Mouse (Mus musculus) embryo, embryonic 11.5 days (tissue): ENCODE measurements around the gene Cmas.

Source experiments
- DNase-seq: peaks from one replicate; pipeline ENCODE4 v3.0.0-alpha.2; 2012; ENCODE audit warnings: low read depth, low spot score

The Cmas gene

GRCm38 (mm10) chr6:142756507-142757333, at the start of gene Cmas:
Gene Cmas, plus strand, starts transcription at chr6:142756686.
- peak; percentile 67 for DNase-seq

GRCm38 (mm10) chr6:142706688-142707087, 49.8 kb upstream of the Cmas start:
- DNase-seq = no peak

- no peak for DNase-seq
These were observed 48.1 kb upstream of the Cmas start for GRCm38 (mm10) chr6:142708369-142708768.

- no peak for DNase-seq
These were observed 45.8 kb upstream of the Cmas start for GRCm38 (mm10) chr6:142710690-142711089.

GRCm38 (mm10) chr6:142711106-142711505, 45.4 kb upstream of the Cmas start:
- DNase-seq = no peak

- no peak for DNase-seq
These were observed 41.5 kb upstream of the Cmas start for GRCm38 (mm10) chr6:142715026-142715425.

GRCm38 (mm10) chr6:142717186-142717585, 39.3 kb upstream of the Cmas start:
- DNase-seq = no peak

GRCm38 (mm10) chr6:142718167-142718566, 38.3 kb upstream of the Cmas start:
- no peak for DNase-seq

- no peak for DNase-seq
These were observed 35.8 kb upstream of the Cmas start for GRCm38 (mm10) chr6:142720641-142721040.

GRCm38 (mm10) chr6:142721731-142722130, 34.8 kb upstream of the Cmas start:
- DNase-seq = no peak

GRCm38 (mm10) chr6:142726032-142726431, 30.5 kb upstream of the Cmas start:
- DNase-seq = no peak

GRCm38 (mm10) chr6:142732567-142733290, 23.8 kb upstream of the Cmas start:
- no peak for DNase-seq

GRCm38 (mm10) chr6:142735302-142736005, 21.0 kb upstream of the Cmas start:
- no peak for DNase-seq

GRCm38 (mm10) chr6:142738225-142738624, 18.3 kb upstream of the Cmas start:
- no peak for DNase-seq

- no peak for DNase-seq
These were observed 17.8 kb upstream of the Cmas start for GRCm38 (mm10) chr6:142738637-142739036.

- DNase-seq = no peak
These were observed 14.7 kb upstream of the Cmas start for GRCm38 (mm10) chr6:142741763-142742162.

- no peak for DNase-seq
These were observed 13.3 kb upstream of the Cmas start for GRCm38 (mm10) chr6:142743193-142743592.

GRCm38 (mm10) chr6:142745484-142745883, 11.0 kb upstream of the Cmas start:
- DNase-seq = no peak

GRCm38 (mm10) chr6:142746765-142747164, 9.7 kb upstream of the Cmas start:
- DNase-seq = no peak

GRCm38 (mm10) chr6:142747165-142747564, 9.3 kb upstream of the Cmas start:
- DNase-seq = no peak

- DNase-seq = no peak
These were observed 8.3 kb upstream of the Cmas start for GRCm38 (mm10) chr6:142748057-142748708.

GRCm38 (mm10) chr6:142751365-142751764, 5.1 kb upstream of the Cmas start:
- DNase-seq = no peak
